Comparison of ENCODE assay signal across 8 mouse cellular contexts in genomic region chr11:87086290-87086984, GRCm38 (mm10). TPM values are rescaled to one million over a fixed set of nuclear protein-coding genes. Genes with fewer than 3 reads are reported as not detected.
A peak's percentile ranks its signal among the peaks of the same experiment; 100 is the strongest.
DNase-seq lines count a peak whose midpoint lies in the region; ATAC-seq lines count a peak whose summit lies in the region.

Smg8 (minus strand) TSS chr11:87086774.

- DNase-seq in WW6 (ENCODE audit: low read depth, low spot score) = peak; percentile 73
- DNase-seq in cerebellum, postnatal 36 days = peak; percentile 78 to 81
- DNase-seq in frontal cortex, postnatal 36 days (ENCODE audit: low spot score in 2 of 2) = peak; percentile 80 to 81
- peak; percentile 82 for DNase-seq in hindbrain, embryonic 14.5 days (ENCODE audit: low spot score)
- DNase-seq in left cerebral cortex, adult 11 months (ENCODE audit: low spot score) = peak; percentile 64
- peak; percentile 92 for DNase-seq in lung, postnatal 36 days
- DNase-seq in retina, embryonic 14.5 days (ENCODE audit: low spot score) = peak; percentile 87
- peak; percentile 76 to 79 for DNase-seq in thymus, postnatal 36 days

- peak within 1 kb of the TSS; percentile 75 for H3K9ac ChIP-seq in hindbrain, embryonic 14.5 days

- peak within 1 kb of the TSS; percentile 69 for H3K4me3 ChIP-seq in hindbrain, embryonic 14.5 days (replicated peaks; ENCODE audit: low read length)

- peak within 1 kb of the TSS; percentile 88 for H3K4me2 ChIP-seq in hindbrain, embryonic 14.5 days (replicated peaks)

- peaks cover 28% of the 10 kb centered on the region for H3K4me1 ChIP-seq in hindbrain, embryonic 14.5 days (replicated peaks; ENCODE audit: control insufficient read depth, insufficient read depth, low read length)

- peaks cover 52% of the 10 kb centered on the region for H3K36me3 ChIP-seq in hindbrain, embryonic 14.5 days (replicated peaks; ENCODE audit: control insufficient read depth, insufficient read depth)

- H3K9me3 ChIP-seq in hindbrain, embryonic 14.5 days (ENCODE audit: control insufficient read depth, low read length) = no peaks in the 10 kb centered on the region

- 3% methylated on average over 43 of the region's 43 CpGs for WGBS in hindbrain, embryonic 14.5 days

- peak; percentile 71; the same call in 1 of the 2 replicates for ATAC-seq in hindbrain, embryonic 14.5 days (ENCODE audit: low FRiP score)

- H3K27me3 ChIP-seq in hindbrain, embryonic 14.5 days (ENCODE audit: control insufficient read depth, insufficient read depth, low read length) = no peaks in the 10 kb centered on the region

- peak within 1 kb of the TSS; percentile 7; the same call in 1 of the 2 replicates for H3K27ac ChIP-seq in hindbrain, embryonic 14.5 days

RNA-seq across cellular contexts. Expression of gene Smg8, which starts in this region (rescaled TPM):
- polyA plus RNA-seq in hindbrain, embryonic 14.5 days (2014; fragmentation: Nextera tagmentation; extraction: Ambion mirVana) = 22.5 and 23.1 TPM in 2 replicates

Comparison
In these comparisons a context has a peak if more than half of its experiments do, and no peak if none do; other contexts are left out.
1. Peak in every context shown above with its lines: DNase-seq, ATAC-seq, H3K4me3 ChIP-seq and H3K27ac ChIP-seq.